Mouse (Mus musculus) heart, postnatal 10 days (tissue): Measurements from ENCODE around the gene Shroom1. TPM values are rescaled to one million over a fixed set of nuclear protein-coding genes. Genes with fewer than 3 reads are reported as not detected.
"Not testable (repeated sequence)": the region's sequence is repeated elsewhere in the genome, so short reads cannot be mapped to it uniquely, and the experiment has no call there.

ENCODE experiments used
- DNase-seq, 2 experiments: peaks; one replicate each; pipeline ENCODE4 v3.0.0; 2021
- intact Hi-C: fragments of 180-260 bp; cut with DNase I; formaldehyde crosslinking; loops from one replicate; pipeline ENCODE4 v1.15.1; 2025
- total RNA-seq, 2 experiments: library from RNA; stranded (reverse); gene quantifications; 2 replicates each; pipeline ENCODE4 v1.2.3; 2021

Gene Shroom1
- under 1 TPM; 0.55 to 0.69 TPM for total RNA-seq

- intact Hi-C loops, result no loop called here
- peak; percentile 65 to 69 for DNase-seq
Observed at GRCm38 (mm10) chr11:53456474-53457371, at the start of gene Shroom1, which contains the start of gene Gm10447. Shroom1 (plus strand) TSS chr11:53457205. Gm10447 (minus strand) TSS chr11:53457110.

- DNase-seq, result peak in 1 of 2 experiments; percentile 40
- intact Hi-C loops, result loop anchor here (5.0 kb wide), 1 partner anchor 56 kb away; no protein-coding TSS in a partner anchor
Observed at GRCm38 (mm10) chr11:53411738-53412137, 45.3 kb upstream of the Shroom1 start.

DNA sequence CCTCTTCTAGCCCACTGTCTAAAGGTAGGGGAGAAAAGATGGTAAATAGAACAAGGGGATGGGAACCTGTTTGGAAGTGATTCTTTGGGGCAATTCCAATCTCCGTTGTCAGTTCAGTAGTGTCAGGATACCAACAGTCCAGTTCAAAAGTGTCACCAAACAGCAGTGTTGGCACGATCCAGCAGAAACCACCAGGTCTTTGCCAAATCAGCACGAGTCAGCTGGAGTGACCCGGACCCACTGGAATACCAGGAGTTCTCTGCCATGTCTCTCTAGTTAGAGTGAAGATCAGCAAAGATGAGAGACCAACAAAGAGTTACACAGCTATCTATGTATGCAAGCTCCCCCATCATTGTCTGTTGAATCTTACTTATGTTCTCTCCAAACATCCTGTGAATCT lies 43.1 kb upstream of the Shroom1 start:
- intact Hi-C loops, result loop anchor here (5.0 kb wide), 1 partner anchor 53 kb away; no protein-coding TSS in a partner anchor
- no peak for DNase-seq

DNA sequence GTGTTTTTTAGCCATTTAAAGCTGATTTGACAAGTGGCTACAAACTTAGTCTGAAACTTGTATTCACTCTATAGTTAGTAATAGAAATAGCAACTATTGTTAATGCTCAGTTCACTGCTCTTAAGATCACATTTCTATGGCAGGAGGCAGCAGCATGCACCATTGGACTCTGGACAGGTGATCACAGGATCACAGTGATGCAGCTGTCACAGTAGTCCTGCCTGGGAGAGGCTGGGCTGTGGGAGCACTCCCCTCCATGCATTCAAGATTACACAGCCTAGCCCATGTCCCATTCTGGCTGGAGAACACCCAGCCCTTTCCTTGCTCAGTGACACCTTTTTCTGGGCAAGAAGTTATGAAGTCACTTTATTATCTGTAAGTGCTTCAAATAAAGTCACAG lies 39.0 kb upstream of the Shroom1 start:
- intact Hi-C loops, result no loop called here
- DNase-seq, result no peak

GRCm38 (mm10) chr11:53423036-53423435 lies 34.0 kb upstream of the Shroom1 start, which contains the start of gene Leap2:
Leap2 (minus strand) TSS chr11:53423170.
- intact Hi-C loops, result no loop called here

DNA sequence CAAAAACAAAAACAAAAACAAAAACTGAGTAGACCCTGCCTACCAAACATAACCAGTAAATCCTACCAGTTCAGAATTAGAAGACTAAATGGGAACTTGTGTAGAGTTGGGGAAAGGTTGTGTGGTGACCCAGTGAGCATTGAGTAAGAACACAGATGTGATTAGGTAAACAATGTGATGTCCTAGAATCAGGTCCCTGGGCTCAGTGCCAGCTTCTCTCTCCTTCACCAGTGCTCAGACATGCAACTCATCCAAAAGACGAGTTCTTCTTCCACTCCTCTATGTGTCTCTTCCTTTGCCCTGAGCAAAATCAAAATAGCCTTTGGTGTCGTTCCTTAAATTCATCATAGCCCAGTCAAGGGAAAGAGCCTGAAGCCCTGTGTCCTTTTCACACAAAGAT lies 32.2 kb upstream of the Shroom1 start:
- intact Hi-C loops, result no loop called here
- no peak for DNase-seq

More at GRCm38 (mm10) chr11:53423036-53423435, 34.0 kb upstream of the Shroom1 start, which contains the start of gene Leap2:
- DNase-seq, result no peak

DNA sequence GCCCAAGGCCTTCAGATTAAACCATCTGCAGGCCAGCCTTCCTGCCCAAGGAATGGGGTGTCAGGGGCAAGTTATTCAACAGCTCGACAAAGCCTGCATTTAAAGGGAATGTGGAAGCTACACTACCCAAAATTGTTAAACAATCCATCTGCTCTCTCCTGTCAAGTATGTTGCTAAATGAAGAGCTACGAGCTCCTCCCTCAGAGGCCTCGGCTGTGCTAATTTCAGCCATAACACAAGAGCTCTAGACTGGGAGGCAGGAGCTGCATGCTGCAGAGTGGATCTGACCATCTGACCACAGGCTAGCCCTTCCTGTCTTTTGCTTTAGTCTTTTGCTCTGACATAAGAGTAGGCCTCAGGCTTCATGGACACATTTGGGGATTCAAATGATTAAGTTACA lies 31.8 kb upstream of the Shroom1 start:
- intact Hi-C loops, result no loop called here
- no peak for DNase-seq

GRCm38 (mm10) chr11:53425711-53426255 lies 31.2 kb upstream of the Shroom1 start:
- no peak for DNase-seq
- intact Hi-C loops, result no loop called here

DNA sequence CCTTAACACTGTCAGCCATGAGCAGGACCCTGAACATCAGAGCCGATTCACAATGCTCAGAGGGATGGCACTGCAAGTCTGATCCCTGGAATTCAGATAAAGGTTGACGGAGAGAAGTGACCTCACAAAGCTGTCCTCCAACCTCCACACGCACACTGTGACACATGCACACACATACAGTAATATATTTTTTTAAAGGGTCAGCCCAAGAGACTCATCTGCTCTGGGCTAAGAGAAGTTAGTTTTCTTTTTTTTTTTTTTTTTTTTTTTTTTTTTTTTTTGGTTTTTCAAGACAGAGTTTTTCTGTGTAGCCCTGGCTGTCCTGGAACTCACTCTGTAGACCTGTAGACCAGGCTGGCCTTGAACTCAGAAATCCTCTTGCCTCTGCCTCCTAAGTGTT lies 30.1 kb upstream of the Shroom1 start:
- DNase-seq, intact Hi-C loops: not testable (repeated sequence)

DNA sequence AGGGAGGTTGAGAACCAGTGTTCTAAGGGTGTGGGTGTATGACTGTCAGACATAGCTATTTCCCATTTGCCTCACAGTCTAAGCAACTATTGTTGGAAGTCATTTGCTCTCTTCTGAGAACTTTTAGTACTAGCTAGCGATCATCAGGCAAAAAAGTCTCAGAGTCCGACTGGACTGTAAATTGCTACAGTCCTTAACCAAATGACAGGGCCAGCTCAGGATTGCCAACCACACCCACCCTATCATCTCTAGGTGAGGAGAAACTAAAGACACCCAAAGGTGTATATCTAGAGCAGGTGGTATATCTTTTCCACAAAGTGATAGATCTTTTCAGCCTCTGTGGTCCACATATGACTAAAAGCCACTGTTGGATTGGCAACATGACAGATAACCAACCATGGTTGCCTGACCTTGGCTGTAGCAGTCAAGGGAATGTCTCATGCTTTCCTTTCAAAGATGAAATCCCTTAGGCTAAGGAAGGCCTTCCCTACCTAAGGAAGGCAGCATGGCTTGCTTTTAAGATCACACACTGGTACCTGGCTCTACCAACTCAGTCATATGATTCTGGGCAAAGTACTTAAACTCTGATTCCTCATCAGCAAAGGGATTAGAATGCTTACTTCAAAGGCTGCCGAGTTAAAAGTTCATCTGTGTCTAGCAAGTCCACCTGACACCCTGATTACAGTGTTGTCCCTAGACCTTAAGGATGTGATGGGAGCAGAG lies 28.9 kb upstream of the Shroom1 start:
- intact Hi-C loops, result no loop called here
- no peak for DNase-seq

DNA sequence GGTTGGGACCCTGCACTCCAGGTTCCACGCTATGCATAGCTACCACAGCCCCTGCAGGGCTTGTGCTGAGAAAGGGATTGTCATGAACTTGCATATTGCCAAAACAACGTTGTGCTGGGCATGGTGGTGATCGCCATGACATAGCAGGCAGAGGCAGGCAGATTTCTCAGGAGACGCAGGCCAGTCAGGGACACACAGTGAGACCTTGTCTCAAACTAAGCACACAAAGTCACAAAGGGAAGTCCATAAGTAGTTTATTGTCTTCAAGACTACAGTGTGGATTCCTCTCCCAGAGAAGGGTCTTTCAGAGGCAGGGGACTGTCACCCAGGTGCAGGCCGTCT lies 28.3 kb upstream of the Shroom1 start:
- DNase-seq, result no peak
- intact Hi-C loops, result no loop called here

DNA sequence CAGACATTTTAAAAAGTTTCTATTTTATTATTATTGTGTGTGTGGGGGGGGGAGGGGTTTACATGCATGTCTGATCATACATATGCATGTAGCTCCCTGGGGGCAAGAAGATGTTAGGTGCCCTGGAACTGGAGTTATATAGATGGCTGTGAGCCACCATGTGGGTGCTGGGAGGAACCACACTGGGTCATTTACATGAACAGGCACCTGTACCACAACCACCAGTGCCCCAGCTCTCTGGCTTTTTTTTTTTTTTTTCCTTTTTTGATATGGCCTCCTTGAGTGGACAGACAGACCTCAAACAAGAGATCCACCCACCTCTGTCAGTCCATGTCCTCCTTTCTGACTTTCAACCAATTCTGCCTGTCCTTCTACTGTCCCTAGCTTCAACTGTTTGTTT lies 27.8 kb upstream of the Shroom1 start:
- no peak for DNase-seq
- intact Hi-C loops, result no loop called here

DNA sequence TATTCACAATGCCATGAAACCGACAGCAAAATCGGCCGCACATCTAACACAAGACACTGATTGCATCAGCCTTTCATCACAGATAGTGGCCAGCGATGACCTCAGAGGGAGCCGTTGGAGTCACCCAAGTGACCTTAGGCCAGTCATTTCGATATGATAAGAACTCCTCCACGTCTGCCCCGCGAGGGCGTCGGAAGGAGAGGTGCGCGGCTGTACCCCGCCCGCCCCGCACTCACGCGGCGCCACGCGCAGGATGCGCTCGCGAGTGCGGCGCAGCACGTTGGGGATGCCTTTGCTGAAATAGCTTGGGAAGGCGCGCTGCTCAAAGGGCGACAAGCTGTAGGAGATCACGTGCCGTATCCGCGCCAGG lies 26.7 kb upstream of the Shroom1 start:
- DNase-seq, result no peak
- intact Hi-C loops, result no loop called here

GRCm38 (mm10) chr11:53430670-53431346 lies 26.2 kb upstream of the Shroom1 start, which contains the start of the genes Uqcrq and Gdf9:
Uqcrq (minus strand) TSS chr11:53430831.
Gdf9 (plus strand) TSS chr11:53431023.
- peak; percentile 98 for DNase-seq
- intact Hi-C loops, result no loop called here

DNA sequence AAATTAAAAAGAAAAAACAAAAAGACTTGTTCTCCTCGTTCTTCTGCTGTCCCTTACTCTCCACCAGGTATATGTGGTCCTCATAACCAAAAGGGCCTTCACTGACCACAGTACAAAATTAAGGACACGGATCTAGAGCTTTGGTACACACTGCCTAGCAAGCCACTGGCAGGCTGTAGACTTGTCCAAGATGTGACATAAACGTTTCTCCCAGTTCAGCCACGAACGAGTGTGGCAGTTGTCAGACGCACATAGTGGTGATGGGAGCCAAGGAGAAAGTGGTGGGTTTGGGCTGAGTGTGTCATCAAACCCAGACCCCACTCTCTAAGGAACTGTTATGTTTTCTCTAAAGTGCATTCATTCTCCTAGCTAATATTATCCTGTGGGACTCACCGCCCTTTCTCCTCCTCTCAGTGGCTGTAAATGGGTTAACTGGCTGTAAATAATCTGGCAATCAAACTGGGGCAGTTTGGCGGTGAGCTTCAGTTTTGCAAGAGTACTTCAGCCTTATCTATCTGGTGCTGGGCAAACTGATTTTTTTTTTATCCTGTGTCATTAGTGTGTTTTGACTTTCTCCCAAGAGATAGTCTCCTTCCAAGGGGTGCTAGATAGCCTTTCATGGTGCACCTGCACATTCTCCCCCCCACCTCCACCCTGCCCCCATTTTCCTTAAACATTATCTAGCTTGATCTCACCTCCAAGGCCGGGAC lies 25.5 kb upstream of the Shroom1 start:
- no peak for DNase-seq
- intact Hi-C loops, result no loop called here

DNA sequence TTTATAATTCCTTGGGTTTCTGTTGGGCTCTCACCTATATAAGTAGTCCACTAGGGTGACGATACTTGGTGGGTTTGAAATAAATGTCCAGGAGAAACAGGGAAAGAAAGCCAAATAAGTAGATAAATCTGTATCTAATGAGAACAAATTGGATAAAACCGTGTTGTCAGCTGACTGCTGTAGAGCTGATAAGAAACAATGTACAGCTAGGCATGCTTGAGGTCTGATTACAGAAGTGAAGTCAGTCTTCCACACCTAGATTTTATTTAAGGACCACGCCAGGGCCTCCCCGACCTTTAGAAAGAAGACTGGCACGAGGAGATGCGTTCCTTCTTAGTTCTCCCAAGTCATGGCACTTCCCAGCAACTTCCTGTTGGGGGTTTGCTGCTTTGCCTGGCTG lies 23.9 kb upstream of the Shroom1 start:
- intact Hi-C loops, result no loop called here
- no peak for DNase-seq

GRCm38 (mm10) chr11:53435504-53435903 lies 21.5 kb upstream of the Shroom1 start:
- DNase-seq, result no peak
- intact Hi-C loops, result no loop called here

DNA sequence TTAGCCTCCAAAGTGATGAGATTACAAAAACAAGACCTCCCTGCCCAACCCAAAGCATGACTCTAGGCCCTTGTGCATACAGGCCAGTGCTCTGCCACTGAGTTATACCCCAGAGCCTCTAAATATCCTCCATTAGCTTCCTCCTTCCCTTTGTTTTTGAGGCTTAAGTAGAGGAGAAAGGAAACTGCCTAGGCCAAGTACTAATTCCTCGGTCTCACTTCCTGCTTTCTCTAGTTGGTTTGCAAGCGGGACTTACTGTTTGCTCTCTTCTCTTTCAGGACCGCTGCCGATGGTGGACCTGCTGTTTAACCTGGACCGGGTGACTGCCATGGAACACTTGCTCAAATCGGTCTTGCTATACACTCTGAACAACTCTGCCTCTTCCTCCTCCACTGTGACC lies 20.7 kb upstream of the Shroom1 start:
- no peak for DNase-seq
- intact Hi-C loops, result no loop called here

DNA sequence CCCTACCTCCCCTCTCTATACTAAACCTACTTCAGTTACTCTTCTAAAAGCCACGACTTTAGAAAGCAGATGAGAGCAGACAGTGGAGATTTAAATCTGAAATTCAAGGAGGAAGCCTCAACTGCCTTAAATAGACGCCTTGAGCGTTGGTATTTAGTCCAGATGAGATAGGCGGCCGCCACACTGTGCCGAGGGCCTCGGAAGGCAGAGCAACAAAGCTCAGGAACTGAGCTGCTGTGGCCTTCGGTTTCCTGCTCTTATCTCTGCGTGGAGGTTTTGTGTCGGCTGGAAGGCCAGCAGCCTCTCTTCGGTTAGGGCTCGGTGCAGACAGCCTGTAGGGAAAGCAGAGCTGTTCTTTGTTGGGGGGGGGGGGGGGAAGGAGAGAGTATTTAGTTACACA lies 15.1 kb upstream of the Shroom1 start:
- intact Hi-C loops, result no loop called here
- DNase-seq, result peak in 1 of 2 experiments; percentile 36

DNA sequence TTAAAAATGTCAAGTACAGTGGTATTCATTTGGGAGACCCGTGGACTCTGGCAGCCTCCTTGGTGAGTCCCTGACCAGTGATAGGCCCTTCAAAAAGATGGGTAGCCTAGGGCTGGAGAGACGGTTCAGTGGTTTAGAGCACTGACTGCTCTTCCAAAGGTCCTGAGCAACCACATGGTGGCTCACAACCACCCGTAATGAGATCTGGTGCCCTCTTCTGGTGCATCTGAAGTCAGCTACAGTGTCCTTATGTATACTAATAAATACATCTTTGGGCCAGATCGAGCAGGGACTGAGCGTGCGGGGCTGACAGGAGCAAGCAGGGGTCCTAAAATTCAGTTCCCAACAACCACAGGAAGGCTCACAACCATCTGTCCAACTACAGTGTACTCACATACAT lies 13.1 kb upstream of the Shroom1 start:
- intact Hi-C loops, result no loop called here
- DNase-seq, result peak in 1 of 2 experiments; percentile 40
